Mouse (Mus musculus) myocyte (in vitro differentiated cells): ENCODE results near the gene Naxd.

ENCODE experiments used
- MAX ChIP-seq: IDR thresholded peaks from one replicate; pipeline ENCODE4 v1.6.1; 2011; ENCODE audit warnings: low read depth, mild to moderate bottlenecking, control low read depth
- TCF12 ChIP-seq: IDR thresholded peaks from one replicate; pipeline ENCODE4 v1.6.1; 2011; ENCODE audit warnings: mild to moderate bottlenecking, control low read depth; ENCODE audit not compliant: poor library complexity, insufficient read depth, severe bottlenecking

DNA sequence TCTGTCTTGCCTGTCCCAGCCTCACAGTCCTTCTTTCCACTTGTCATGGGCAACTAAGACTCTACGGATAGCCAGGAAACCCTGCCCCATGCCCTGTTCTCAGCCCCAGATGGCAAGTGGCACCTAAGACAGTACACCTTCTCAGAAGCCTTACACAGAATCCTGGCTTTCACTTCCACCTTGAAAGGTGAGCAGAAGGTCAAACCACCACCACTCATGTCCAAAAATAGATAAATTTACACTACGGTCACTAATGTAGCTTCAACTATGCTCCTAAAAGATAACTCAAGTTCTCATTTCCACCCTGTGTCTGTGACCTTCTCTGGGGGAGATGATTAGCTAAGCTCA lies 33.8 kb upstream of the Naxd start:
- TF ChIP-seq TCF12 (no peak), MAX (no peak)
